Mouse (Mus musculus) naive thymus-derived CD4-positive, alpha-beta T cell, adult 2 months (primary cell): ENCODE results near the gene Trank1.
A peak's percentile ranks its signal among the peaks of the same experiment; 100 is the strongest.

Experiments used
- DNase-seq: peaks from one replicate; pipeline ENCODE4 v3.0.0-alpha.2; 2011; ENCODE audit warnings: low read depth

The Trank1 gene

DNA sequence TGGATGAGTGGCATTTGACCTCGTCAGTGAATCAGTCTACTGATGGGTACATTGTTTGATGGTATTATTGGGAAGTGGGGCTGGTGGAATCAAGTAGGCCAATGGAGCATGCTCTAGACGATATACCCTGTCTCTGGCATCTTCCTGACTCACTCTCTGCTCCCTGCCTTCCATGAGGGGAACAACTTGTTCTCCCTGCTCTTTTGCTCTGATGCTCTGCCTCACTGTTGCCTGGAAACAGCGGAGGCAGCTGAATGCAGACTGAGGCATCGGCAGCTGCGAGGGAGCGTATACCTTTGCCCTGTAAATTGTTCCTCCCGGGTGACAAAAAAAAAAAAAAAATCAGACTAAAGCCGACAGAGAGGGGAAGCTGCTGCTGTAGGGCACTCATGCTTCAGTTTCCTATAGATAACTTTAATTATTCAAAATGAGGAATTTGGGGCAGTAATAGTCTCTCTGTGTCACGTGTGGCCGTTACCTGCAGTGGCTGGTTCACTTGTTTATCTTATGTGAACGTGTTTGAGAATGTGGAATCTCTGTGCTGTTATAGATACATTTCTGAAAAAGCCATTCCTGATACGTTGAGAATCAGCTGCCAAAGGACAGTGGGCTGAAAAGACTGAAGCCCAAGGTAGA is 9.2 kb upstream of the Trank1 start:
- no peak for DNase-seq

DNA sequence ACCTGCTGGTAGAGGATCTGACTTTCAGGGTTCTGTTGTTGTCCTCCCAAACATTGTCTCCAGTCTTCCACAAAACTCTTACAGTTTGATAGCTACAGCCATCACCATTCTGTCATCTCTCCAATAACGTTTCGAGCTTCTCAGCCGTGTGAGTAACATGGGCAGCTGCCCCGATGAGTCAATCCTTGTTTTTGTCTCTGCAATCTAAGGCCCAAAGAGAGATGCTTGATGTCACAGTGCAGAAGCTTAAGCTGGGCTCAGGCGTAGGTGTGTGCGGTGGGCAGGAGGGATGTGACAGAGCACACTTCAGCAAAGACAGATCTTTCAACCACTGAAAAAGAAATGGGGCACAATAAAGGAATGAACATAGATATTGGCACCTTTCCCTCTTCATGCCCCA is 7.5 kb upstream of the Trank1 start:
- no peak for DNase-seq

DNA sequence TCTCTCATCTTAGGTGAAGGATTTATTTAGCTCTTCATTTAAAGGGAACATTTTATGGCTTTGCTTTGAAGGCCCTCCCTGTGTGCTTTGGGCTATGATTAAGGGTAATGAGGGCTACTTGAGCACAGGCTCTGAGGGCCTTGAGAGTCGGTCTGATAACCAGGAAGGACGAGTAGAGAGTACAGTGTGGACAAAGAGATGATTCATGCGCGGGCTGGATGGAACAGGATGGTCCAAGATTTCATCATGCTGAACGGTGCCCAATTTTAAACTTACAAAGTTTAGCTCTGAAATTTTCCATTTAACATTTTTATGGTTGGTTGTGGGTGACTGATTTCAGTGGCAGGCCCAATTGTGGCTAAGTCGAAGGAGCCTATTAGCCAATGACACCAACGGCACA is 5.4 kb upstream of the Trank1 start:
- DNase-seq = no peak

DNA sequence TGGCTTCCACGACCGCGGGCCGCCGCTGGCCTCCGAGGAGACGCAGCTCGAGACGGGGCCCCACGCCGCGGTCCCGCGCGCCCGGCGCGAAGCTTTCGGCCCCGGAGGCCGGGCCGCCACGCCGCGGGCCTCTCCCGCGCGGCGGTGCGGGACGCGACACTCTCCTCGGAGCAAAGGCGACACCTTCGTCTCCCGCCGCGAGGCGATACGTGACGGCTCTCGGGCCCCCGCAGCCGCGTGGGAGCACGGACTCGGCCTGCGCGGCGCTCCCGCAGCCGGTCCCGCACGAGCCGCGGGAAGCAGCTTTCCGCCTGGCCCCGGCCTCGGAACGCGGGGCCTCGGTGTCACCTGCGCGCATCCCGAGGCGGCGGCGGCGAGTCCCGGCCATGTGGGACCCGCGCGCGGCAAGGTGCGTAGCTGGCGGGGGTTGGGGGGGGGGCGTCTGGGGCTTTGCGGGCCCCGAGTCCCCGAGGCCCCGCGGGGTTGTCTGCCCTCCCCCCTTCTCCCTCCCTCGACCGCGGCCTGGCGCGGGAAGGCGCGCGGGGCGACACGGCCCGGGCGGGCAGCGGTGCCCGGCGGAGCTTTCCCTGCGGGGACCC is 403 bp downstream of the Trank1 start:
- DNase-seq = no peak

DNA sequence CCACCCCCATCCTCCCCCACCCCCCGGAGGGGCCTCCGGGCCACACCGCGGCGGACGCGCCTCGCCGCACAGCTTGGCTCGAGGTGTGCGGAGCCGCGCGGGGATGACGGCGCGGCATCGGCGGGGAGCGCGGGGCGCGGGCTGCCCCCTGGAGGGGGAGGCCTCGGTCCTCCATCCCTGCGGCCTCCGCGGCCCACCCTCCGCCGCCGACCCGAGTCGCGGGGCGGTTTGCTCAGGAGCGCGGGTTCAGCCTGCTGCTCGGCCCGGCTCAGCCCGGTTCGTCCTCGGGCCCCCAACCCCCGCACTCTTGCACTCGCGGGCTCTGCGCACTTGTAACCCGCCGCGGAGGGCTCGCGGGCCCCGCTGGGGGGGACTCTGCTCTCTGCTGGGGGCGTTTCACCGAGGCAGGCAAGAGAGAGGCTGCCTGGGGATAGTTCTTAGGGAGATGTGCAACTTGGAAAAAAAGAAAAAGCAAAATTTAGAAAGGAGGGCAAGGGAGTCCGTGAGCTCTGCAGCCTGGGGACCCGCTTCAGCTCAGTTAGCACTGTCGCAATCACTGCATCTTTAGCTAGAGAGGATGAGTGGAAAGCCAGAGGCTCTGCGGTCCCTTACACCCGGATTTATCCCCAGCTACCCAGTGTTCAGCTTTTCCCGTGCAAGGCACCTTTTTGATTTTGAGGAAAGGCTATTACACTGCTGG is 1.1 kb downstream of the Trank1 start:
- DNase-seq = no peak

DNA sequence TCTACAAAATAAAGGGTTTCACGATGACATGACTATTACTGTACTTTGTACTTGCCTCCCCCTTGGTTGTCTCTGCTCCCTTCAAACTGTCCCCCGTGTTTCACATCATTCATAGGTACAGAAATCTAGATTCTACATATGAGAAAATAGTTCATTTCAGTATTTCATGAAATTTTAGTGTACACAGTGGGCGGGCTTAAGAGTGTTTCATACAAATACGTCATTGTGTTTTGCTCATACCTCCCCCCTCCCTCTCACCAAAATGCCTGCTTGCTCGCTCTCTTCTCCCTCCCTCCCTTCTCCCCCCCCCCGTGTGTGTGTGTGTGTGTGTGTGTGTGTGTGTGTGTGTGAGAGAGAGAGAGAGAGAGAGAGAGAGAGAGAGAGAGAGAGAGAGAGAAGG is 1.8 kb downstream of the Trank1 start:
- no peak for DNase-seq

DNA sequence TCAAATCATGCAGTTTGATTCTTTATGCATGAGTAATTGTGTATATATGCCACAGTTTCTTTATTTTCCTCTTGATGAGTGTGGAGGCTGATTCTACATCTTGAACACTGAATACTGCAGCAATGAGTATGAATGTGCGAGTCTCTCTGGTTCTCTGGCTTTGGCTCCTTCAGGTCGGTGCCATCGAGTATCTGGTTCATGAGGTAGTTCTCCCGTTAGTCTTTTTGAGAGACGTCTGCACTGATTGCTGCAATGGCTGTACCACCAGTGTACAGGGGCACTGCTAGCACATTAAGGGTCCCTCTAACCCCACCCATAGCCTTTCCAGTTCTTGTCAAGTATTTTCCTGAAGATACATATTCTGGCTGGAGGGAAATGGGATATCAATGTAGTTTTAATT is 2.3 kb downstream of the Trank1 start:
- DNase-seq = no peak

DNA sequence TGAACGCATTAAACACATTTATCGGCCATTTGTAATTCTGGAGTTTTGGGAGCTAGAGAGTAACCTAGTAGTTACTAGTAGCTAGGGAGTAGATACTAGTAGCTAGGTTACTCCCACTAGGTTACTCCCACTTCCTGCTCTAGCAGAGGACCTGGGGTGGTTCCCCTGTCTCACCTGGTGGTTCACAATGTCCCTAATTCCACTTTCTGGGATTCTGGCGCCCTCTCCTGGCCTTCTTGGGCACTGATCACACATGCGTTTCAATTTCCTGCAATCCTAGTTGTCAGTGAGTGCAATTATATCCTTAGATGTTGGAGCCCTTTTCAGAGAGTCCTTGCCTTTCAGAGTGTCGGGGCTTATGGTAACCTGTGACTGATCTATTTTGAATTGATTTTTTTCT is 2.7 kb downstream of the Trank1 start:
- peak; percentile 46 for DNase-seq

DNA sequence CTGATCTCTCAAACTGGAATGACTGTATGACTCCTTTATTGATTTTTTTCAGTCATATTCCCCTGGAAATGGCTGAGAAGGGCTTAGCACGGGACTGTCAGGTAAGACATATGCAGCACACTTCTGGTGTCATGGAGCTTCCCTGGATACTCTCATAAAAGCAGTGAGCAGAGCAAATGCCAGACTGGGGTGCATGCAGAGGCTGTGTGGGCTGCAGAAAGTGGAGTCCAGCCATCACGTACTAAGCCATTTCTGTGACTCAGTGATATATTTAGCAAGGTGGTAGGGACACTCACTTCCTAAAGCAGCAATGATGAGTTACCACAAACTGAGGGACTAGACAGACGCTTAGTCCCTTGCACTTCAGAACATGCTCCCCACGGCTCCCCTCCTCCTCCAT is 9.4 kb downstream of the Trank1 start:
- DNase-seq = no peak

DNA sequence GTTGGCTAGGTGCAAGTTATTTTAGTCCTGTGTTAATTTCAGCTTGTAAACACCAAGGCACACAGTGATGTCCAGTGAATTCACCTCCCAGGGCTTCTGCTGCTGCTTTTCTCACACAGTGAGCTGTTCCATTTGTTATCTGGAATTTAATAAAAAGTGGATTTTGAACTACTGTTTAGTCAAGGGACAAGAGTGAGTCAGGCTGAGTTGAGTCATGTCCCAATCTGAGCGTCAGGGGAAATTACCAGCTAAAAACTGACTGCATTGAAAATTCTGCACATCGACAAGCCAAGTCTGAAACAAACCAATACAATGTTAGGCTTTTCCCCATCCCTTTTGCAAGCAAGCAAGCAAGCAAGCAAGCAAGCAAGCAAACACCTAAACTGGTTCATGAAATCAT is 13.3 kb downstream of the Trank1 start:
- no peak for DNase-seq

DNA sequence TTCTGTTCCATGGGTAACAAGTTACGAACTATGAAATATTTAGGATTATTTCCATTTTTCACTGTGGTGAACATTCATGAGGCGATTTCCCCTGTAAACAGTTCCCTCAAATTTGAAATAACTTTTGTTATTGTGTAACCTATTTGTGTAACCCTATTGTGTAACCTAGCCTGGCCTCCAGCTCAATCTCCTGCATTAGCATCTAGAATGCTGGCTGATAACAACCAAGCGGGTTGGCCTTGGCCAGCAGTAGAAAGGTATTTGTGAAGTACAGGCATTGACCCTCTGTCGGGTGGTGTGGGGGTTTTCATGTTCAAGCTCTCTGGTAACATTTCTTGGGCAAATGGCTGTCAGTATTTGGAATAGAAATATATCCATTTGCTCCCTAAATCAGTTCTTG is 18.3 kb downstream of the Trank1 start:
- no peak for DNase-seq

DNA sequence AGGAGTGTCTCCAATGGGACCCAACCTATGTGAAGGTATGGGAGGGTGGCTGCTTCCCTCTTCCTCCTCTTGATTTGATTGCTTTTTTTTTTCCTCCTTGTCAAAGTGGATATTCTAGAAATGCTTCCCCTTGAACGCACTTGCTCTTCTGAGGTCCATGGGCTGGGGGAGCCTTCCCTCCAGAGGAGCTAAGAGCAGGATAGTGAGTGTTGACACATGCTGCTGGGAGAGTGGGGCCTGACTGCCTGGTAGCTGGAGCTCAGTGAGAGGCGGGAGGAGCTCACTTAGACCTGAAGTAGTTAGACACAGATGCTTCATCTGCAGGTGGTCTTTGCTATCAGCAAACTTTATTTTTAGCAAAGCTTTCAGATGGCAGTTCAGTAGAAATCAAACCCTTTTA is 22.3 kb downstream of the Trank1 start:
- DNase-seq = no peak

DNA sequence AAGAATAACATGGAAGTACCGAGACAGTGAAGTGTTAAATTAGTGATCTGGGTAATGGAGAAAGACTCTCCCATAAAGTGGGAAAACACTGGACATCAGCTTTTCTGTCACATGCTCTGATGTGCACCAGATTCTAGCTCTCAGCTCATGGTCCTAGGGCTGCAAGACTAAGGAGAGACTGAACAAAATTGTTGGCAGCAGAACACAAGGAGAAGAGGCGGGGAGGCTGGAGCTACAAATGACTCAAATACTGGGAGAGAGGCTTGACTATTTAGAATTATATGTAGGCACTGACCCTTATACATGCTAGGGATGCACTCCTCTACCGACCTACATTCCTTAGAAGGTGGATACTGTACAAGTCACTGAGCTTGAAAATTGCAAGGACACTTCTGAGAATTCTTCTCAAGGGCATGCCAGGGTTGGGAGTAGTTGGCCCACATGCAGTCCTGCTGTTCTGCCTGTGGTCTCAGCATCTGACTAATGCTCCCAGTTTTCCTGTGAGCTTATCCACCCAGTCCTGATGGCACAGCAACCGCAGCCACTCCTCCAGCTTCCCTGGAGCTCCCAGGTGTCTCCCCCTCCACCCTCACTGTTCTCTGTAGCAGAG is 23.1 kb downstream of the Trank1 start:
- no peak for DNase-seq

DNA sequence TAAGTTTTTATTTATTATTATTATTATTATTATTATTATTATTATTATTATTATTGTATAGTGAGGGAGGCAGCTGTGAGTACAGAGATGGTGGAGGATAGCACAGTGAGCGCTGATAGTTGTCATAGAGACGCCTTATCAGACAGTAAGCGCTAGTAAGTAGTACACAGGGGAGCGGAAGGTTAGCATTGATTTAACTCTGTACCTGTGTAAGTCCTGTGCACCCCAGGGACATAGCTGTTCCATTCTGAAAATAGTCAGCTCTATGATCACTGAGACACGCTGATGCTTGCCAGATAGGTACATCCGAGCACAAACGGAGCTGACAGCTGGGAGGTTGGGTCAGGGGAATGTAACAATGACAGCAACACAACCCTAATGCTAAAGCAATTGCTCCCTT is 39.7 kb downstream of the Trank1 start:
- no peak for DNase-seq

DNA sequence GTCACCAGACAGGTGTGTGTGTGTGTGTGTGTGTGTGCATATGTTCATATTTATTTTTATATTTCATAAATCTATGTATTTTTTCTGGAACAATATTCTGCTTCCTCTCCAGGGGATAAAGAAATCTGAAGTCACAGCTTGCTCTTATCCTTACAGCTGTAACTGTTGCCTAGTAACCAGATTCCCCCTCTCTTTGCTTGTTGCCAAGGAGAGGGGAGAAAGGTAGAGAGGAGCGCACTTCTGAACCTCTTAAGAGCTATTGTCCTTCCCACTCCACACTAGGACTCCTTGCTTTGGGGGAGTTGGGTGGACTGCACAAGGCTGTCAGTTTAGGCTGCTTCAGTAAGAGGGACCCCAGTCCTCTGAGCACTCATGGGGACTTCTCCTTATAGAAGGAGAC is 40.1 kb downstream of the Trank1 start:
- no peak for DNase-seq

DNA sequence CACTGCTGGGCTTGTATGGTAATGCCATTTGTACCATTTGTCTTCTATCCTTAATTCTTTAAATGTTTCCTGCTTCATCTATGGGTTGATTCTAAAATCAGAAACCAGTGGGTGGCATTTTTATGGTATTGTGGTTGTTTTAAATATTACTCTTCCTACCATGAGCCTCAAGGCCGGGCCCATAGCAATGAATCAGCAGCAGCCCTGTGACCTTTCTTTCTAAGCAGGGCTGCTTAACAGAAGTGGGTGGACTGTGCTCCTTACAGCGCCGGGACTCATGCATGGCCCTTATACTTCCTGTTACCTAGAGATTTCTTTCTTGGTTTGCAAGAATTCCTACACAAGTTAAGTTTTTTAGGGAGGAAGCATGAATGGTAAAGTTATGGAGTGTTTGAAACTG is 41.1 kb downstream of the Trank1 start:
- DNase-seq = no peak

DNA sequence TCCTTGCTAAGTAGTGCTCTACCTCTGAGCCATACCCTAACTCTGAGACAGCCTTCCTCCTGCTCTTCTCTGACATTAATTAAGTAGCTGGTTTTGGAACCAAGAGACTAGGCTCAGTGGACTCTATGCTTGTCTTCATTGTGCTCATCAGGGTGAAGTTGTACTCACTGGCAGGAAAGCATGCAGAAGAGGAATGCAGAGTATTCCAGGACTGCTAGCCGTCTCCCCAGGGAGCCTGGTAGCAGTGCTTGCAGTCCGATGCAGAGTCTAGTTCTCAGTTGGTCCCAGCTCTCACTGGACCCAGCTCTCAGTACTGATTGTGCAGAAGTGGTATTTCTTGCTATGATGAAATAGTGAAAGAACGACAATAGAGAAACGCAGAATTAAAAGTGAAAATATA is 43.5 kb downstream of the Trank1 start:
- no peak for DNase-seq

DNA sequence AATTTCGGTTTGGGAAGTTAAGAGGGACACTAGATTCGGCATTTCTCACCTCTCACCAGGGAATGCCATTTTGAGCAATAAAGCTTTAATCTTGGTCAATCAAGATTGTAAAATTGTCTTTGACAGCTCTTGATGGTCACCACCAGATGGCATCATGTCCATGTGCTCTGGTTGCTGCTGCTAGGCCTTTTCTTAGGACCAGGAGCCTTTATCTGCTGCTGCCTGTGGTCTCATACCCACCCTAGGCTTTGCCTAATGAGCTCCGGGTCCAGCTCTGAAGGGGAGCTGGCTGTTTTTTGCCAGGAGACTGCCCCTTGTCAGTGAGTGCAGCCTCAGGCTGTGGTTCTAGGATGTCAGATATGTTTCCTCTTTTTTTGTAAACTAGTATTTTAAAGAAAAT is 44.8 kb downstream of the Trank1 start:
- no peak for DNase-seq

DNA sequence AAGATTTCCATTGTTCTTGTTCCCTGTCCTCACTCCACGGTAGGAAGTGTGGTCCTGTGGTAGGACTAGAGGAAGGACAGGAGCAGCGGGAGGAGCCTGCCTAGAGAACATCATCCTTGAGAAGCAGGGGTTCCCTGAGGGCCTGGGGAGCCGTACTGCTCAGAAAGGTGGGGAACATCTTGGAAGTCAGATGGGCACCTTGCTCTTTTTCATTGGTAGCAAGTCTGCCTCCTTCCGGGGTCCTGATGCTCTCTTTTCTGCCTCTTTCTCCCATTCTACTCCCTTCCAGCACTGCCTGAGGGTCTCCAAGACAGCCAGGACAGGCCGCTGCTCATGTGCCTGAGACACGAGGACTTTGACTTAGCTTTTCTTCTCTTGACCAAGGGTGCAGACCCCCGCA is 52.1 kb downstream of the Trank1 start:
- no peak for DNase-seq

DNA sequence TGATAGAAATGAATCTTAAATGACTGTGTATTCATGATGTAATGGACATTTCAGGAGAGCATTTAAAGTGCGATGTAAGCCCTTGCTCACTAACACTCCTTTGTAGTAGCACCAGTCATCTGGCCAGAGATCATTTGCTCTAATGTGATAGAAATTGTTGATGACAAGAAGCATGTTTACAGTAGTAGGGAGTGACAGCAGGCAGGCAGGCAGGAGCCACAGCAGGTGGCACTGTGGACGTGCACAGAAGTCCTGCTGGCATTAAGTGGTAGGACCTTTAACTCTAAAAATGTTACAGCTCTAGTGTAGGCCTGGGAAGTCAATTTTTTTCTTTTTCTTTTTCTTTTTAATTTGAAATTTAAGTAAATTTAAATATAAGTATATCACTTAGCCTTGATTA is 56.2 kb downstream of the Trank1 start:
- DNase-seq = no peak

DNA sequence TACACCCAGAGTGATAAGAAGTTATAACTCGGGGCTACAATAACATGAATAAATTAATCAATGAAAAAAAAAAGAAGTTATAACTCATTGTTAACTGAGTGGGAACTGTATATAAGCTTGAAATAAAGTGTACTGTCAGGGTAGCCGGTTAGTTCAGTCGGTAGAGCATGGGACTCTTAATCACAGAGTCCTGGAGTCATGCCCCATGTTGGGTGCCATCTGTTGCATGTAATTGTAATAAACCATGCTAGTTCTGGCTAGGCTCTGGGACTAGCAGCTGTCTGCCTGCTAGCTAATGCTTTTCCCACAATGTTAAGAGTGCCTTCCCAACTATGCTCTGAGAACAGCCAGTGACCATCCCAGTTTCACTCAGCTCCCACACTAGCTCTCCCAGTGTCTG is 60.5 kb downstream of the Trank1 start:
- DNase-seq = no peak

DNA sequence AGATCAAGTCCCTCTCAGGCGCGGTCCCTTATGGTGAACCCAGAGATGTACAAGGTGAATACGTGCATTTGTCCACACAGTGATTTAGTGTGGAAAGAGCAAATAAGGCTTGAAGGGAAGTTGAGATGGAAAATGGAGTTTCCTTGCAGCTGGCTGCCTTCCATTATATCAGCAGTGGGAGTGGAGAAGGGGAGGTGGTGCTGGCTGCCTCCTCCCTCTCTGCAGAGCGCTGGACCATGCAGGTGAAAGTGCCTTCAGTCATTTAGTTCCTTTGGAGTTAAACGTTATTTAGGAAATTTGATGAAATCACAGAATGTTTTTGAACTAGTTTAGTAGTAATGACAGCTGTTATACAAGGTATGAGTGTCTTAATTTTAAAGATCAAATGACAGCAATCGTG is 66.3 kb downstream of the Trank1 start:
- no peak for DNase-seq
